Mouse (Mus musculus) lung, embryonic 15.5 days (tissue): ENCODE measurements around the gene Lrrc56. TPM values are rescaled to one million over a fixed set of nuclear protein-coding genes. Genes with fewer than 3 reads are reported as not detected.

Experiments
- ATAC-seq: fragments of 200-750 bp; cut with Nextera tagmentation; 2 replicates; pipeline ENCODE4 v1.8.0; 2017; ENCODE audit warnings: moderate number of reproducible peaks, borderline replicate concordance; ENCODE audit not compliant: low FRiP score, low TSS enrichment; ENCODE audit errors: extremely low read depth
- H3K27ac ChIP-seq: fragments of 300-500 bp; sonication (generic); 2 replicates; pipeline ENCODE4 v1.5.1; 2015; ENCODE audit warnings: moderate library complexity, mild to moderate bottlenecking, inconsistent platforms
- H3K27me3 ChIP-seq: fragments of 300-500 bp; sonication (generic); 2 replicates; pipeline ENCODE4 v1.6.1; 2015; ENCODE audit warnings: inconsistent platforms
- H3K36me3 ChIP-seq: fragments of 300-500 bp; sonication (generic); 2 replicates; pipeline ENCODE4 v1.6.1; 2015; ENCODE audit warnings: inconsistent platforms
- H3K4me1 ChIP-seq: fragments of 300-500 bp; sonication (generic); 2 replicates; pipeline ENCODE4 v1.6.1; 2015; ENCODE audit warnings: inconsistent platforms
- H3K4me2 ChIP-seq: fragments of 300-500 bp; sonication (generic); 2 replicates; pipeline ENCODE4 v1.6.1; 2015; ENCODE audit warnings: inconsistent platforms, mild to moderate bottlenecking, moderate library complexity
- H3K4me3 ChIP-seq: fragments of 300-500 bp; sonication (generic); 2 replicates; pipeline ENCODE4 v1.5.1; 2015; ENCODE audit warnings: mild to moderate bottlenecking, inconsistent platforms
- H3K9ac ChIP-seq: fragments of 300-500 bp; sonication (generic); 2 replicates; pipeline ENCODE4 v1.6.1; 2015; ENCODE audit warnings: inconsistent platforms
- H3K9me3 ChIP-seq: fragments of 300-500 bp; sonication (generic); 2 replicates; pipeline ENCODE4 v1.6.1; 2016; ENCODE audit warnings: inconsistent platforms
- WGBS: fragments of 180-500 bp; shearing (Covaris S2); methylation state at CpG from one replicate; pipeline ENCODE4 v1.1.7; 2015; 5-methylcytosine and 5-hydroxymethylcytosine counted together
- polyA plus RNA-seq: library from polyadenylated mRNA; unstranded; fragments of >200 nt; fragmentation: Nextera tagmentation; extraction: Ambion mirVana; gene quantifications from 2 replicates; pipeline ENCODE4 v1.2.1, GENCODE M21; 2015

Gene Lrrc56
- polyA plus RNA-seq, 1 experiment from 2014 or later, result 6.9 TPM

GRCm38 (mm10) chr7:141169866-141170265 lies 24.1 kb upstream of the Lrrc56 start:
- H3K4me1 ChIP-seq, result peaks cover 37% of the 10 kb centered on the region
- no peak overlapping the region for H3K9ac ChIP-seq

GRCm38 (mm10) chr7:141172116-141173006 lies 21.6 kb upstream of the Lrrc56 start, which contains the start of gene Rnh1:
Gene Rnh1 (minus strand): TSS chr7:141172857.
- Histone ChIP-seq H3K36me3 (no peaks in the 10 kb centered on the region), H3K4me2 (peak within 1 kb of the TSS; percentile 61), H3K27ac (peak within 1 kb of the TSS; percentile 98), H3K4me3 (peak within 1 kb of the TSS; percentile 61), H3K27me3 (no peaks in the 10 kb centered on the region), H3K9ac (peak within 1 kb of the TSS; percentile 58), H3K4me1 (peaks cover 34% of the 10 kb centered on the region), H3K9me3 (no peaks in the 10 kb centered on the region)
- peak; percentile 93 for ATAC-seq
- WGBS, result 3% methylated on average over 55 of the region's 55 CpGs

More at GRCm38 (mm10) chr7:141169866-141170265, 24.1 kb upstream of the Lrrc56 start:
- Histone ChIP-seq H3K4me3 (no peak overlapping the region), H3K27me3 (no peaks in the 10 kb centered on the region), H3K27ac (peak overlapping the region; percentile 85), H3K4me2 (peak overlapping the region; percentile 0; the same call in 1 of the 2 replicates), H3K9me3 (no peaks in the 10 kb centered on the region), H3K36me3 (peaks cover 10% of the 10 kb centered on the region; the same call in 1 of the 2 replicates)
- ATAC-seq, result no peak

GRCm38 (mm10) chr7:141173323-141173850 lies 20.6 kb upstream of the Lrrc56 start:
- WGBS, result 65% methylated on average over 5 of the region's 5 CpGs
- Histone ChIP-seq H3K9ac (0 out of 2 replicates have a peak overlapping the region, but pooled peaks have one; percentile 58), H3K27me3 (no peaks in the 10 kb centered on the region), H3K4me2 (peak overlapping the region; percentile 61), H3K36me3 (no peaks in the 10 kb centered on the region), H3K9me3 (no peaks in the 10 kb centered on the region), H3K27ac (peak overlapping the region; percentile 98), H3K4me3 (peak overlapping the region; percentile 61), H3K4me1 (peaks cover 26% of the 10 kb centered on the region)
- no peak for ATAC-seq

GRCm38 (mm10) chr7:141175068-141175467 lies 18.9 kb upstream of the Lrrc56 start:
- peaks cover 13% of the 10 kb centered on the region for H3K4me1 ChIP-seq
- ATAC-seq, result no peak
- 89% methylated on average over 4 of the region's 4 CpGs for WGBS
- H3K27me3 ChIP-seq, result no peaks in the 10 kb centered on the region
- no peaks in the 10 kb centered on the region for H3K36me3 ChIP-seq
- H3K27ac ChIP-seq, result no peak overlapping the region
- H3K9ac ChIP-seq, result no peak overlapping the region
- H3K4me3 ChIP-seq, result no peak overlapping the region
- H3K4me2 ChIP-seq, result no peak overlapping the region
- no peaks in the 10 kb centered on the region for H3K9me3 ChIP-seq

- Histone ChIP-seq H3K4me3 (no peak overlapping the region), H3K4me2 (no peak overlapping the region), H3K36me3 (no peaks in the 10 kb centered on the region), H3K4me1 (peaks cover 13% of the 10 kb centered on the region), H3K27me3 (no peaks in the 10 kb centered on the region), H3K9ac (no peak overlapping the region), H3K9me3 (no peaks in the 10 kb centered on the region), H3K27ac (no peak overlapping the region)
- ATAC-seq, result no peak
- WGBS, result 2% methylated on average over 8 of the region's 8 CpGs
Observed at GRCm38 (mm10) chr7:141176173-141176572, 17.8 kb upstream of the Lrrc56 start.

- Histone ChIP-seq H3K36me3 (peaks cover 32% of the 10 kb centered on the region), H3K27ac (no peak overlapping the region), H3K4me3 (no peak overlapping the region), H3K27me3 (no peaks in the 10 kb centered on the region), H3K4me1 (peaks cover 17% of the 10 kb centered on the region), H3K9ac (no peak overlapping the region), H3K4me2 (no peak overlapping the region), H3K9me3 (no peaks in the 10 kb centered on the region)
- ATAC-seq, result no peak
- 70% methylated on average over 3 of the region's 3 CpGs for WGBS
Observed at GRCm38 (mm10) chr7:141188194-141188593, 5.8 kb upstream of the Lrrc56 start.

GRCm38 (mm10) chr7:141188733-141189132 lies 5.2 kb upstream of the Lrrc56 start:
- 85% methylated on average over 3 of the region's 3 CpGs for WGBS
- no peak overlapping the region for H3K4me3 ChIP-seq
- no peaks in the 10 kb centered on the region for H3K27me3 ChIP-seq
- peaks cover 32% of the 10 kb centered on the region for H3K36me3 ChIP-seq
- no peaks in the 10 kb centered on the region for H3K9me3 ChIP-seq
- no peak overlapping the region for H3K4me2 ChIP-seq
- ATAC-seq, result no peak
- no peak overlapping the region for H3K9ac ChIP-seq
- H3K27ac ChIP-seq, result no peak overlapping the region
- peaks cover 17% of the 10 kb centered on the region for H3K4me1 ChIP-seq

- whole genome bisulfite sequencing, result 92% methylated on average over 3 of the region's 3 CpGs
- H3K4me1 ChIP-seq, result peaks cover 21% of the 10 kb centered on the region
- no peaks in the 10 kb centered on the region for H3K9me3 ChIP-seq
- H3K4me2 ChIP-seq, result no peak overlapping the region
- H3K27ac ChIP-seq, result no peak overlapping the region
- H3K9ac ChIP-seq, result no peak overlapping the region
- H3K27me3 ChIP-seq, result no peaks in the 10 kb centered on the region
- H3K4me3 ChIP-seq, result no peak overlapping the region
- no peak for ATAC-seq
- H3K36me3 ChIP-seq, result peaks cover 32% of the 10 kb centered on the region
Observed at GRCm38 (mm10) chr7:141190220-141190619, 3.7 kb upstream of the Lrrc56 start.

- peaks cover 25% of the 10 kb centered on the region for H3K4me1 ChIP-seq
- no peak overlapping the region for H3K9ac ChIP-seq
- H3K27ac ChIP-seq, result no peak overlapping the region
- H3K36me3 ChIP-seq, result peaks cover 32% of the 10 kb centered on the region
- no peak overlapping the region for H3K4me3 ChIP-seq
- H3K9me3 ChIP-seq, result no peaks in the 10 kb centered on the region
- H3K27me3 ChIP-seq, result no peaks in the 10 kb centered on the region
- 79% methylated on average over 14 of the region's 14 CpGs for WGBS
- no peak for ATAC-seq
- no peak overlapping the region for H3K4me2 ChIP-seq
Observed at GRCm38 (mm10) chr7:141191036-141191435, 2.9 kb upstream of the Lrrc56 start.

GRCm38 (mm10) chr7:141191796-141192685 lies 1.9 kb upstream of the Lrrc56 start:
- Histone ChIP-seq H3K27ac (no peak overlapping the region), H3K9me3 (no peaks in the 10 kb centered on the region), H3K4me2 (peak overlapping the region; percentile 95), H3K36me3 (peaks cover 32% of the 10 kb centered on the region), H3K9ac (no peak overlapping the region), H3K27me3 (no peaks in the 10 kb centered on the region), H3K4me1 (peaks cover 25% of the 10 kb centered on the region), H3K4me3 (peak overlapping the region; percentile 92; the same call in 1 of the 2 replicates)
- ATAC-seq, result no peak
- WGBS, result 88% methylated on average over 24 of the region's 24 CpGs

- Histone ChIP-seq H3K27ac (peak overlapping the region; percentile 88), H3K4me1 (peaks cover 25% of the 10 kb centered on the region), H3K9ac (peak overlapping the region; percentile 97), H3K4me2 (peak overlapping the region; percentile 95), H3K36me3 (peaks cover 32% of the 10 kb centered on the region), H3K27me3 (no peaks in the 10 kb centered on the region; the same call in 1 of the 2 replicates), H3K9me3 (no peaks in the 10 kb centered on the region), H3K4me3 (peak overlapping the region; percentile 92)
- no peak for ATAC-seq
- 26% methylated on average over 12 of the region's 12 CpGs for WGBS
Observed at GRCm38 (mm10) chr7:141192776-141193347, 1.1 kb upstream of the Lrrc56 start.
